Mouse (Mus musculus): ENCODE results near the gene Phldb2.

DNA sequence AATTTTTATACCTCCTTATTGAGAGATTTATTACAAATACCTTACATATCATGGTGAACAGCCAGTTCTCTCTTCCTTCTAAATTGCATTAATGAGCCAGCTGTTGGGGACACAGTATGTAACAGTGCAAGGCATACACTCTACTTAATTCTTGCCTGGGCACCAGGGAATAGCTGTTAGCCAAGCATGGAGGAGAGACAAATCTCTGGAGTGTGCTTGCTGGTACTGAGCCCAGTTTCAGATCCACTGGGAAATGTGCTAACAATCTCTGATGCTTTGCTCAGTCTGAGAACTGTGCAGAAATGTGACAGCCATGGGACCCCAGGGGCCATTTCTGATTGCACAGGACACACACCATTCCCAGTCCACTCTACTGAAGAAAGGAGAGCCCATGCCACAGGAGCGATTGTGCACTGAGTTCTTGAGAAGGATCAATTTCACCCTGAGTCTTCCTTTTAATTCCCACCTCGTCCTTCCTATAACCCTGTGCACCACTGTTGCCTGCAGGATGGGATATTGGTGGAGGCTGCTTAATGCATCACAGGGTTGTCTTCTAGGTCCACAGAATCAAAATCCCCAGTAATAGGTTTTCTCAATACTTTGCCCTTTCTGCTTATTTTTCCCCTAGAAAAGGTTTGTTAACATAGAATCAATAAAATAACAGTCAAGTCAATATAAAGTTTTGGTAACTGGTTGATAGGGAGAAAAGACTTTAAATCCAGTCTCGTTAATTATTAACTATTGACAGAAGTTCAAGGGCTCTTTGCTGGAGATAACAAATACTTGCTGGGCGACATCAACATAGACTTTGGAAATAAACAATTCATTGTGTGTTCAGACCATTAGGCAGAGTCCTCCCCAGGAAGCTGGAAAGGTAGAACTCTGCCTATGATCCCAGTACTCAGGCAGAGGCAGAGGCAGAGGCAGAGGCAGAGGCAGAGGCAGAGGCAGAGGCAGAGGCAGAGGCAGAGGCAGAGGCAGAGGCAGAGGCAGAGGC lies 31.5 kb upstream of the Phldb2 start:
- no peak for TF ChIP-seq POLR2A (IDR thresholded peaks at IDR 0.05; ENCODE audit: low read depth, low read length)
- no peak for TF ChIP-seq CTCF (conservative IDR thresholded peaks at IDR 0.05; ENCODE audit: insufficient read depth, insufficient read length, low read depth, low read length)
